Mouse (Mus musculus) naive thymus-derived CD4-positive, alpha-beta T cell, adult 2 months (primary cell): ENCODE measurements around the gene Rab11b.

Experiments
- DNase-seq: peaks from one replicate; pipeline ENCODE4 v3.0.0-alpha.2; 2011; ENCODE audit warnings: low read depth

Rab11b gene

GRCm38 (mm10) chr17:33760255-33761165, at the start of gene Rab11b:
Gene Rab11b, minus strand, starts transcription at chr17:33760530.
- peak; percentile 100 for DNase-seq

DNA sequence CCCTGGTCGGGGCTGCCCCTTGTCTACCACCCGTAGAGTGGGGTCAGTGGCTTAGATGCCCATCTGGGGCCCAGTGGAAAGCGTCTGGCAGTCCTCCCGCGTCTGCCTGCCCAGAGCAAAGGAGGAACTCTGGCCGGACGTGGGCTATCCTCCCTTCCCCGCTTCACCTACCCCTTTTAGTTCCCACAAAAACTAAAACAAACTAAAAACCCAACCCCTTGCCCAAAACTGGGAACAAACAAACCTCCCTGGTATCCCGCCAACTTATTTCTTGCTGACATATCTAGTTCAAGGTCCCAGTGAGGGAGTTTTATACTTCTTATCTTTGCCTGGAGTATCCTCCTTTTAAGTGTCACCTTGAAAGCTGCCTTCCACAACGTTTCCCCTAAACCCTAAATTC, 47.9 kb upstream of the Rab11b start:
- no peak for DNase-seq

DNA sequence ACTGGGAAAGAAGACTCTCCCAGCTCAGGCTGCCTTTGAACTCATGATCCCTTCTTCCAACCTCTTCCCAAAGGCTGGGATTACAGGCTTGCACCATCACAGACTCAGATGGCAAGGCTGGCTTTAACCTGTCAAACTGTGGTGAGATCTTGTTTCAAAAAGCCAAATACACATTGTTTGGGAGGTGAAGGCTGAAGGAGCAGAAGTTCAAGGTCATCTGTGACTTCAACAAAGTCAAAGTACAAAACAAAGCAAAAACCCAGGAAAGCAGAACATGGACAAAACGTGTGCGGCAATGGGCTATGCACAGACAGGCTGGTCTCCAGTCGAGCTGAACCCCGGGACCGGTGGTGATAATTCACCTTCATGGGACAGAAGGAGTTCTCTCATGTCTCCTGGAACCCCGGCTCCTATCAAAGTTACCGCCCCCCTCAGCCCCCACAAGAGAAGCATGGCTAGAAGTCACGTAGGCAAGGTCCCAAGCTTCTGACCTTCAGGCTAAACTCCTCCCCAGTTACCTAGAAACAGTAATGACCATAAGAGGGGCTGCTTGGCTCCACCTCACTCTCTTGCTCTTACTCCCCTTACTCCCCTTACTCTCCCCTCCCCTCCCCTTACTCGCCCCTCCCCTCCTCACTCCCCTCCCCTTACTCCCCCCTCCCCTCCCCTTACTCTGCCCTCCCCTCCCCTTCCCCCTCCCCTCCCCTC, 47.0 kb upstream of the Rab11b start:
- no peak for DNase-seq

DNA sequence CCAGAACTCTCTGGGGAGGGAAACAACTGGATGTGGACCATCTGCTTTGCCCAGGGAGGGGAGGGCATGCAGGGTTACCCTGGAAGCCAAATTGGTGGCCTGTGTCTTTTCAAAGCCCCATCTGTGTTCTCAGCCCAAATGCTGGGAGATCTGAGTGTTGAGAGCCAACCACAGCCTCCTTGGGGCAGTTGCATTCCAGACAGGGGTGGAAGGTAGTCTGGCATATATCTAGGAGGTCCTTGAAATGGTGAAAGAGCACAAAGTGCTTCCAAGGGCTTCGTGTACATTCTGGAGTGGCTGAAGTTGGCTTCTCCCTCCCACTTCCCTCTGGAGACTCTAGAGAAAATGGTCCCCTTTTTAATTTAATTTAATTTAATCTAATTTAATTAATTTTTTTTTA, 44.4 kb upstream of the Rab11b start:
- no peak for DNase-seq

GRCm38 (mm10) chr17:33804205-33804604, 43.9 kb upstream of the Rab11b start:
- no peak for DNase-seq

GRCm38 (mm10) chr17:33802221-33802620, 41.9 kb upstream of the Rab11b start:
- peak; percentile 65 for DNase-seq

- DNase-seq: no peak
Measured at GRCm38 (mm10) chr17:33799277-33799676, 38.9 kb upstream of the Rab11b start.

GRCm38 (mm10) chr17:33798306-33798705, 38.0 kb upstream of the Rab11b start:
- no peak for DNase-seq

GRCm38 (mm10) chr17:33788732-33789131, 28.4 kb upstream of the Rab11b start:
- no peak for DNase-seq

GRCm38 (mm10) chr17:33786375-33786774, 26.0 kb upstream of the Rab11b start:
- no peak for DNase-seq

DNA sequence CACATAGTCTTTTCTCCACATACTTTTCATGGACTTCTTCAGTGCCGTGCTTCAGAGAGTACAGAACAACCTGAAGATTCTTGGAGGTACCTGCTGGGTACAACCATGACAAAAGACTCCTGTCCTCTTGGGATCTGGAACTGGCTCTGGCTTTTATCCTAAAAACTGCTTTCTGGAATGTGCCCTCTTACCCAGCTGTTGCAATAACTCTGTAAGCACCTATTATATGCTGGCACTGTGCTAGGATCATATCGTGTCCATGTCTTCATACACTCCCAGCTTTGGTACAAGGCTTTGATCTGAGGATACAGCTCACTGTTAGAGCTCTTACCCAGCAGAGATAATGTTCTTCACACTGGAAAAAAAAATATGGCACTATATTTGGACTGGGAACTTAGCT, 24.6 kb upstream of the Rab11b start:
- no peak for DNase-seq

GRCm38 (mm10) chr17:33783408-33783807, 23.1 kb upstream of the Rab11b start:
- no peak for DNase-seq

DNA sequence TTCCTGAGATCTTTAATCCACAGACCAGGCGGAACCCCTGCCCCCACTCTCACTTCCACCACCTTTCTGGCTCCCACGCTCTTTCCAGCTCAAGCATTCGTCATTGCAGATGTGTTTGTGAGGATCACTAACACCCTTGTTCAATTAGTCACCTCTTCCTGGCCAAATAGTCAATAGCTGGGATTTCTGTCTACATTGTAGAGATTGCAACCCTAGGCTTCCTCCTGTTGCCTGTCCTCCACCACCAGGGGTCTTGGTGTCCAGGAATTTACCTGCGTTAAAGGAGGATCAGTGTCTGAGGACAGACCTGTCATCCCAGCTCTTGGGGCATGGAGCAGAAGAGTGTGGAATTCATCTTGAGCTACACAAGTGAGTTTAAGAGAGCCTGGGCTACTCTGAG, 21.7 kb upstream of the Rab11b start:
- no peak for DNase-seq

- DNase-seq: peak; percentile 82
Measured at GRCm38 (mm10) chr17:33781124-33781977, 21.0 kb upstream of the Rab11b start, which contains the start of gene Angptl4. Gene Angptl4, minus strand, starts transcription at chr17:33781830.

- peak; percentile 48 for DNase-seq
Measured at GRCm38 (mm10) chr17:33780431-33780830, 20.1 kb upstream of the Rab11b start.

GRCm38 (mm10) chr17:33779967-33780295, 19.6 kb upstream of the Rab11b start:
- DNase-seq: no peak

DNA sequence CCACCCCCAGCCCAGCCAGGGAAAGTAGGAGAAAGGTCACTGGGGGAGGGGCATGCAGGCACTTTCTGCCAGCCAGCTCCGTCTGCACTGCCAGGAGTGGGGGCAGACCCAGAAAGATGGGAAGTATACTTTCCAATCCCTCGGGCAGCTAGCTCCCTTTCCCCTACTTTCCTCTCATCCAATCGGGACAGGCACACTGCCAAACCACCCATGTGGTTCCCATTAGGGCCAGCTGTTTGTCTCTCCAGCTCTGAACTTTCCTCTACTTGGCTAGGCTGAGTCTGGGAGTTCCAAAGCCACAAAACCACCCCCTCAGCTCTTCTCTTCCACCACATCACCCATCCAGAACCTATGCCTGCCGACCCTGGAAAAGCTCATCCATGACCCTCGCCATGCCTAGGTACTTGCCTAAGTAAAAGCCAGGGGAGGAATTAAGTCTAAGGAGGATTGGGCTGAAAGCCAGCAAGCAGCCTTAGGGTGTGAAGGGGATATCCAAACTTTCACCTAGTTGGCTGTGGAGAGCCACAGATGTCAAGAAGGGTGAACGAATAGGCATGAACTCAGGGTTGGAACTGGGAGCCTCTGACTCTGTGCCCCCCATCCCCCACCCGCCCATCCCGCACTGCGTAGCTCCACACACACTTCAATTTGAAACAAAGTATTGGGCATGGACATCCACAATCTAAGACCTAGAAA, 19.1 kb upstream of the Rab11b start:
- DNase-seq: no peak

GRCm38 (mm10) chr17:33775287-33775686, 15.0 kb upstream of the Rab11b start:
- no peak for DNase-seq

DNA sequence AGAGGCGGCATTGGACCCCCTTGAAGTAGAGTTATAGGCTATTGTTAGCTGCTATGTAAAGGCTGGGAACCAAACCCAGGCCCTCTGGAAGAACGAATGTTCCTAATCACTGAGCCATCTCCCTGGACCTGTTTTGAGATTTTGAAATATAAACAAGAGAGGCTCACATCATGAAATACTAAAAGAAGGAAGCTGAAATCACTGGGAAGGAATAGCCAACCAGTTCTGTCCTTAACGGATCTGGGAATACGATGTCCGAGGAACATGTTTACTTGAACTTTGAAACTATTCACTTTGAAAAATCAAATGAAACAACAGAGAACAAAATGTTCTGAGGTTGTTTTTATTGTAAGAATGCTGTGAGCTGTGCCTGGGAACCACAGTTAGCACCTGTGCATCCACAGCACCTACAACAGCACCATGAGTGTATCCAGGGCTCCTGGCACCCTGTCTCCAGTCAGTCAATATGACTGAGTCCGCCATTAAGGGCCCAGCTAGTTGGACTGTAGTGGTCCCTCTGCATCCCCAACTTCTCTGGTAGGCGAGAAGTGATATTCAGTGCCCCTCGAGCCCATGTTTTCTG, 14.3 kb upstream of the Rab11b start:
- DNase-seq: no peak

- DNase-seq: no peak
Measured at GRCm38 (mm10) chr17:33773871-33774572, 13.7 kb upstream of the Rab11b start.

DNA sequence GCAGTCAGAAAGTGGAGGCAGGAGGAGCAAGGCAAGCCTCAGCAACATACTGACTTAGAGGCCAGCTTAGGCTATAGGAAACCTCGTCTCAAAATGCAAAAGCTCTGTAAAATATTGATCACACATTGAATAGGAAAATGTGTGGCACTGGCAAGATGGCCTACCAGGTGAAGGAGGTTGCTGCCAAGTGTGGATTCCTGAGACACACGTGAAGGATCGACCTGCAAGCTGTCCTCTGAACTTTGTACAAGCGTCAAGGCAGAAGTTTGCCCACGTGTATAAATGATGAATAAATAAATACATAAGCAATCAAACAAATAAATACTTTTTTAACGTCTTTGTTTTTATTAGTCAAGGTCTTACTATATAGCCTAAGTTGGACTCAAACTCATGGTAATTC, 13.1 kb upstream of the Rab11b start:
- DNase-seq: no peak
